Comparison of ENCODE assay signal across 33 mouse cellular contexts in the genomic region with DNA sequence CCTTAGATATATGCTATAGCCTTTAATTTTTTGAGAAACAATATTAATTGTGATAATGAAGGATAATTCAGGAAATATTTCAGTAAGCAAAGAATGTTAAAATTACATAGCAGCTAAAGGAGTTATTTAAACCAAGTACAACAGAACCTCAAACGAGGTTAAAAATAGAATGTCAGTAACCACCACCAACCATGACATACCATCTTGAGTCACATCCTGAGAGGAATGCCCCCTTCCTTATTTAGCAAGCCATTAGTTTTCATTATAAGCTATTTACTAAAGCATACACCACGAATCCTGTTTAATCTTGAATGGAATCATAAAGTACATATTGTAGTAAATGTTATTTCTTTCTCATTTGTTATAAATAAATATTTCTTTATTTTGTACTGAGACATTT.
"Had no signal": no experiment of that assay in that cellular context is flagged by ENCODE, and none has a peak within 500 bp of the region (broad histone marks: within the 10 kb centered on the region; RNA-seq: fewer than 3 reads in every experiment).

No protein-coding gene starts in this region.

- DNase-seq: left cerebral cortex, postnatal 4 days; liver; liver, embryonic 13.5 days; liver, postnatal 0 days; lung, adult 18-20 months; lung, adult 2 months; lung, embryonic 14.5 days; lung, postnatal 10 days; lung, postnatal 14 days; lung, postnatal 36 days; lung, postnatal 4 days; midbrain, embryonic 14.5 days had no signal

- H3K27me3 ChIP-seq: limb, embryonic 12.5 days; limb, embryonic 13.5 days; limb, embryonic 15.5 days; liver, embryonic 12.5 days; liver, embryonic 13.5 days; liver, embryonic 15.5 days; lung, embryonic 15.5 days; megakaryocyte, embryonic 14.5 days; midbrain, embryonic 12.5 days; midbrain, embryonic 13.5 days; midbrain, embryonic 15.5 days; neural tube, embryonic 12.5 days; neural tube, embryonic 13.5 days had no signal

- H3K4me3 ChIP-seq: limb, embryonic 10.5 days; limb, embryonic 12.5 days; limb, embryonic 13.5 days; limb, embryonic 15.5 days; liver, embryonic 12.5 days; liver, embryonic 13.5 days; liver, embryonic 15.5 days; lung, embryonic 15.5 days; megakaryocyte, embryonic 14.5 days; midbrain, embryonic 10.5 days; midbrain, embryonic 12.5 days; midbrain, embryonic 13.5 days; midbrain, embryonic 15.5 days; myocyte; neural tube, embryonic 12.5 days; neural tube, embryonic 13.5 days had no signal

- H3K36me3 ChIP-seq: limb, embryonic 10.5 days; limb, embryonic 12.5 days; limb, embryonic 13.5 days; limb, embryonic 15.5 days; liver, embryonic 12.5 days; liver, embryonic 13.5 days; liver, embryonic 15.5 days; lung, embryonic 15.5 days; midbrain, embryonic 10.5 days; midbrain, embryonic 12.5 days; midbrain, embryonic 13.5 days; midbrain, embryonic 15.5 days; neural tube, embryonic 12.5 days; neural tube, embryonic 13.5 days had no signal

- H3K4me2 ChIP-seq: limb, embryonic 12.5 days; limb, embryonic 13.5 days; limb, embryonic 15.5 days; liver, embryonic 11.5 days; liver, embryonic 12.5 days; liver, embryonic 13.5 days; liver, embryonic 15.5 days; lung, embryonic 14.5 days; lung, embryonic 15.5 days; midbrain, embryonic 11.5 days; midbrain, embryonic 12.5 days; midbrain, embryonic 13.5 days; midbrain, embryonic 15.5 days; neural tube, embryonic 12.5 days; neural tube, embryonic 13.5 days had no signal

- H3K9ac ChIP-seq: limb, embryonic 12.5 days; limb, embryonic 13.5 days; limb, embryonic 15.5 days; liver, embryonic 12.5 days; liver, embryonic 13.5 days; liver, embryonic 14.5 days; liver, embryonic 15.5 days; liver, postnatal 0 days; lung, embryonic 14.5 days; lung, embryonic 15.5 days; midbrain, embryonic 12.5 days; midbrain, embryonic 13.5 days; midbrain, embryonic 15.5 days; neural tube, embryonic 12.5 days; neural tube, embryonic 13.5 days had no signal

- H3K9me3 ChIP-seq: limb, embryonic 10.5 days; limb, embryonic 12.5 days; limb, embryonic 13.5 days; limb, embryonic 15.5 days; liver, embryonic 12.5 days; liver, embryonic 13.5 days; liver, embryonic 15.5 days; lung, embryonic 15.5 days; megakaryocyte, embryonic 14.5 days; midbrain, embryonic 10.5 days; midbrain, embryonic 12.5 days; midbrain, embryonic 13.5 days; midbrain, embryonic 15.5 days; neural tube, embryonic 12.5 days; neural tube, embryonic 13.5 days had no signal

- H3K4me1 ChIP-seq: limb, embryonic 10.5 days; limb, embryonic 12.5 days; limb, embryonic 13.5 days; limb, embryonic 15.5 days; liver, embryonic 12.5 days; liver, embryonic 13.5 days; liver, embryonic 15.5 days; lung, embryonic 15.5 days; megakaryocyte, embryonic 14.5 days; midbrain, embryonic 10.5 days; neural tube, embryonic 12.5 days; neural tube, embryonic 13.5 days had no signal

- ATAC-seq: liver, embryonic 12.5 days; liver, postnatal 0 days; lung, postnatal 0 days; midbrain, embryonic 13.5 days; midbrain, embryonic 15.5 days; midbrain, embryonic 16.5 days had no signal

- H3K27ac ChIP-seq: limb, embryonic 10.5 days; limb, embryonic 12.5 days; limb, embryonic 13.5 days; limb, embryonic 15.5 days; liver, embryonic 12.5 days; liver, embryonic 13.5 days; liver, embryonic 14.5 days; liver, embryonic 15.5 days; lung, embryonic 15.5 days; macrophage; midbrain, embryonic 10.5 days; midbrain, embryonic 12.5 days; midbrain, embryonic 13.5 days; midbrain, embryonic 15.5 days; neural tube, embryonic 12.5 days; neural tube, embryonic 13.5 days had no signal
